Mouse (Mus musculus): ENCODE measurements around the gene Pim1. TPM values are rescaled to one million over a fixed set of nuclear protein-coding genes. Genes with fewer than 3 reads are reported as not detected.

Pim1 gene
- polyA plus RNA-seq, 1 experiment from 2014 or later, result 14.4 TPM

GRCm38 (mm10) chr17:29473466-29473865, 17.1 kb upstream of the Pim1 start:
- no peak for ATAC-seq (ENCODE audit: low read depth)
- no peak overlapping the region for H3K9ac ChIP-seq
- H3K4me2 ChIP-seq, result no peak overlapping the region
- no peak overlapping the region for H3K27ac ChIP-seq (replicated peaks)
- 96% methylated on average over 10 of the region's 10 CpGs for WGBS
- H3K4me3 ChIP-seq, result no peak overlapping the region
- 0 out of 2 replicates have a peak, but pooled peaks cover 3% of the 10 kb centered on the region for H3K9me3 ChIP-seq
- peaks cover under 1% of the 10 kb centered on the region for H3K4me1 ChIP-seq (replicated peaks)
- H3K36me3 ChIP-seq, result no peaks in the 10 kb centered on the region
- H3K27me3 ChIP-seq, result no peaks in the 10 kb centered on the region

- no peak for ATAC-seq (ENCODE audit: low read depth)
- Histone ChIP-seq H3K27ac (replicated peaks) (no peak overlapping the region), H3K9me3 (0 out of 2 replicates have a peak, but pooled peaks cover 3% of the 10 kb centered on the region), H3K4me2 (no peak overlapping the region), H3K9ac (no peak overlapping the region), H3K27me3 (no peaks in the 10 kb centered on the region), H3K36me3 (no peaks in the 10 kb centered on the region), H3K4me3 (no peak overlapping the region), H3K4me1 (replicated peaks) (no peaks in the 10 kb centered on the region)
- 79% methylated on average over 2 of the region's 2 CpGs for WGBS
These were observed 16.5 kb upstream of the Pim1 start for GRCm38 (mm10) chr17:29474036-29474435.

GRCm38 (mm10) chr17:29475142-29475541, 15.4 kb upstream of the Pim1 start:
- Histone ChIP-seq H3K9me3 (0 out of 2 replicates have a peak, but pooled peaks cover 3% of the 10 kb centered on the region), H3K4me2 (no peak overlapping the region), H3K4me3 (no peak overlapping the region), H3K27ac (replicated peaks) (no peak overlapping the region), H3K36me3 (no peaks in the 10 kb centered on the region), H3K9ac (no peak overlapping the region), H3K4me1 (replicated peaks) (no peaks in the 10 kb centered on the region), H3K27me3 (no peaks in the 10 kb centered on the region)
- ATAC-seq (ENCODE audit: low read depth), result no peak
- WGBS, result 91% methylated on average over 3 of the region's 3 CpGs

- no peak for ATAC-seq (ENCODE audit: low read depth)
- WGBS, result 82% methylated on average over 4 of the region's 4 CpGs
These were observed 14.1 kb upstream of the Pim1 start for GRCm38 (mm10) chr17:29476461-29476860.

GRCm38 (mm10) chr17:29477357-29477756, 13.2 kb upstream of the Pim1 start:
- H3K9me3 ChIP-seq, result no peaks in the 10 kb centered on the region
- H3K9ac ChIP-seq, result no peak overlapping the region
- H3K4me2 ChIP-seq, result no peak overlapping the region
- no peak for ATAC-seq (ENCODE audit: low read depth)
- H3K4me1 ChIP-seq (replicated peaks), result no peaks in the 10 kb centered on the region
- no peak overlapping the region for H3K4me3 ChIP-seq
- H3K36me3 ChIP-seq, result no peaks in the 10 kb centered on the region
- 89% methylated on average over 10 of the region's 10 CpGs for WGBS
- H3K27me3 ChIP-seq, result no peaks in the 10 kb centered on the region
- no peak overlapping the region for H3K27ac ChIP-seq (replicated peaks)

More at GRCm38 (mm10) chr17:29476461-29476860, 14.1 kb upstream of the Pim1 start:
- Histone ChIP-seq H3K9me3 (0 out of 2 replicates have a peak, but pooled peaks cover 3% of the 10 kb centered on the region), H3K36me3 (no peaks in the 10 kb centered on the region), H3K9ac (no peak overlapping the region), H3K4me3 (no peak overlapping the region), H3K27me3 (no peaks in the 10 kb centered on the region), H3K27ac (replicated peaks) (no peak overlapping the region), H3K4me2 (no peak overlapping the region), H3K4me1 (replicated peaks) (no peaks in the 10 kb centered on the region)

- no peak overlapping the region for H3K4me3 ChIP-seq
- WGBS, result 92% methylated on average over 4 of the region's 4 CpGs
- H3K27me3 ChIP-seq, result no peaks in the 10 kb centered on the region
- no peaks in the 10 kb centered on the region for H3K36me3 ChIP-seq
- no peak overlapping the region for H3K27ac ChIP-seq (replicated peaks)
- H3K9ac ChIP-seq, result no peak overlapping the region
- no peak overlapping the region for H3K4me2 ChIP-seq
- H3K4me1 ChIP-seq (replicated peaks), result no peaks in the 10 kb centered on the region
- no peaks in the 10 kb centered on the region for H3K9me3 ChIP-seq
- ATAC-seq (ENCODE audit: low read depth), result no peak
These were observed 12.3 kb upstream of the Pim1 start for GRCm38 (mm10) chr17:29478271-29478670.

GRCm38 (mm10) chr17:29480256-29480655, 10.3 kb upstream of the Pim1 start:
- no peak overlapping the region for H3K9ac ChIP-seq
- ATAC-seq (ENCODE audit: low read depth), result no peak
- 83% methylated on average over 2 of the region's 2 CpGs for WGBS

GRCm38 (mm10) chr17:29482632-29483031, 7.9 kb upstream of the Pim1 start:
- no peak overlapping the region for H3K9ac ChIP-seq
- no peaks in the 10 kb centered on the region for H3K4me1 ChIP-seq (replicated peaks)
- H3K36me3 ChIP-seq, result no peaks in the 10 kb centered on the region
- no peak overlapping the region for H3K4me3 ChIP-seq
- no peaks in the 10 kb centered on the region for H3K9me3 ChIP-seq
- no peaks in the 10 kb centered on the region for H3K27me3 ChIP-seq
- 93% methylated on average over 7 of the region's 7 CpGs for WGBS
- H3K27ac ChIP-seq (replicated peaks), result no peak overlapping the region
- H3K4me2 ChIP-seq, result no peak overlapping the region
- no peak for ATAC-seq (ENCODE audit: low read depth)

More at GRCm38 (mm10) chr17:29480256-29480655, 10.3 kb upstream of the Pim1 start:
- Histone ChIP-seq H3K4me3 (no peak overlapping the region), H3K4me2 (no peak overlapping the region), H3K27ac (replicated peaks) (no peak overlapping the region), H3K27me3 (no peaks in the 10 kb centered on the region), H3K4me1 (replicated peaks) (no peaks in the 10 kb centered on the region), H3K9me3 (no peaks in the 10 kb centered on the region), H3K36me3 (no peaks in the 10 kb centered on the region)

- Histone ChIP-seq H3K4me3 (no peak overlapping the region), H3K27me3 (no peaks in the 10 kb centered on the region), H3K9me3 (no peaks in the 10 kb centered on the region), H3K36me3 (no peaks in the 10 kb centered on the region), H3K9ac (no peak overlapping the region), H3K4me1 (replicated peaks) (no peaks in the 10 kb centered on the region), H3K27ac (replicated peaks) (no peak overlapping the region), H3K4me2 (no peak overlapping the region)
- no peak for ATAC-seq (ENCODE audit: low read depth)
- WGBS, result 96% methylated on average over 2 of the region's 2 CpGs
These were observed 7.3 kb upstream of the Pim1 start for GRCm38 (mm10) chr17:29483282-29483681.

- Histone ChIP-seq H3K36me3 (no peaks in the 10 kb centered on the region), H3K4me2 (no peak overlapping the region), H3K4me3 (no peak overlapping the region), H3K9me3 (no peaks in the 10 kb centered on the region), H3K27me3 (no peaks in the 10 kb centered on the region), H3K27ac (replicated peaks) (no peak overlapping the region), H3K9ac (no peak overlapping the region), H3K4me1 (replicated peaks) (peaks cover 10% of the 10 kb centered on the region)
- no peak for ATAC-seq (ENCODE audit: low read depth)
- 95% methylated on average over 2 of the region's 2 CpGs for WGBS
These were observed 6.1 kb upstream of the Pim1 start for GRCm38 (mm10) chr17:29484431-29484830.

GRCm38 (mm10) chr17:29485336-29486233, 5.0 kb upstream of the Pim1 start:
- WGBS, result 79% methylated on average over 3 of the region's 3 CpGs
- Histone ChIP-seq H3K9ac (no peak overlapping the region), H3K4me1 (replicated peaks) (peaks cover 13% of the 10 kb centered on the region), H3K4me3 (no peak overlapping the region), H3K27me3 (no peaks in the 10 kb centered on the region), H3K27ac (replicated peaks) (no peak overlapping the region), H3K4me2 (no peak overlapping the region), H3K36me3 (no peaks in the 10 kb centered on the region), H3K9me3 (no peaks in the 10 kb centered on the region)
- no peak for ATAC-seq (ENCODE audit: low read depth)

- H3K4me1 ChIP-seq (replicated peaks), result peaks cover 32% of the 10 kb centered on the region
- H3K27me3 ChIP-seq, result no peaks in the 10 kb centered on the region
- 78% methylated on average over 8 of the region's 8 CpGs for WGBS
- H3K27ac ChIP-seq (replicated peaks), result no peak overlapping the region
- H3K36me3 ChIP-seq, result no peaks in the 10 kb centered on the region
- H3K4me3 ChIP-seq, result no peak overlapping the region
- no peak for ATAC-seq (ENCODE audit: low read depth)
- no peaks in the 10 kb centered on the region for H3K9me3 ChIP-seq
- H3K9ac ChIP-seq, result no peak overlapping the region
- peak overlapping the region; percentile 91 for H3K4me2 ChIP-seq
These were observed 2.1 kb upstream of the Pim1 start for GRCm38 (mm10) chr17:29488257-29488977.

All from neural tube, embryonic 13.5 days (tissue).